Mouse (Mus musculus) lung, embryonic 14.5 days (tissue): ENCODE measurements around the gene Pcf11. TPM values are rescaled to one million over a fixed set of nuclear protein-coding genes. Genes with fewer than 3 reads are reported as not detected.

Experiments
- ATAC-seq: fragments of 200-750 bp; cut with Nextera tagmentation; 2 replicates; pipeline ENCODE4 v1.8.0; 2017; ENCODE audit warnings: mild to moderate bottlenecking, moderate TSS enrichment, moderate library complexity; ENCODE audit not compliant: insufficient read depth
- DNase-seq: peaks from one replicate; pipeline ENCODE4 v3.0.0-alpha.2; 2015
- H3K27ac ChIP-seq: fragments of 300-500 bp; sonication (generic); 2 replicates; pipeline ENCODE4 v1.5.1; 2014; ENCODE audit warnings: low read depth, mild to moderate bottlenecking, moderate library complexity
- H3K27me3 ChIP-seq: fragments of 300-500 bp; sonication (generic); 2 replicates; pipeline ENCODE4 v1.6.1; 2014; ENCODE audit warnings: low read length, control low read depth; ENCODE audit not compliant: insufficient read depth
- H3K36me3 ChIP-seq: fragments of 300-500 bp; sonication (generic); 2 replicates; pipeline ENCODE4 v1.6.1; 2014; ENCODE audit warnings: control low read depth; ENCODE audit not compliant: insufficient read depth
- H3K4me1 ChIP-seq: fragments of 300-500 bp; sonication (generic); 2 replicates; pipeline ENCODE4 v1.6.1; 2014; ENCODE audit warnings: antibody characterized with exemption, control low read depth; ENCODE audit not compliant: insufficient read depth
- H3K4me2 ChIP-seq: fragments of 300-500 bp; sonication (generic); 2 replicates; pipeline ENCODE4 v1.6.1; 2014; ENCODE audit warnings: mild to moderate bottlenecking
- H3K4me3 ChIP-seq: fragments of 300-500 bp; sonication (generic); 2 replicates; pipeline ENCODE4 v1.5.1; 2014; ENCODE audit warnings: low read depth, low read length
- H3K9ac ChIP-seq: fragments of 300-500 bp; sonication (generic); 2 replicates; pipeline ENCODE4 v1.6.1; 2014
- H3K9me3 ChIP-seq: fragments of 300-500 bp; sonication (generic); 2 replicates; pipeline ENCODE4 v1.6.1; 2016; ENCODE audit warnings: low read depth, low read length, control low read depth
- CTCF ChIP-seq: IDR thresholded peaks from 2 replicates; pipeline ENCODE4 v1.5.1; 2016; ENCODE audit warnings: antibody characterized with exemption, low read depth
- WGBS: fragments of 180-500 bp; shearing (Covaris S2); extraction: QIAGEN DNeasy Blood & Tissue Kit; methylation state at CpG from one replicate; pipeline ENCODE4 v1.1.7; 2014; 5-methylcytosine and 5-hydroxymethylcytosine counted together
- polyA plus RNA-seq: library from polyadenylated mRNA; unstranded; fragments of >200 nt; fragmentation: Nextera tagmentation; extraction: Ambion mirVana; gene quantifications from 2 replicates; pipeline ENCODE4 v1.2.1, GENCODE M21; 2014

Pcf11 gene
- polyA plus RNA-seq, 1 experiment from 2014 or later: 21.0 TPM

GRCm38 (mm10) chr7:92668791-92669506 lies 785 bp downstream of the Pcf11 start:
- no peaks in the 10 kb centered on the region for H3K9me3 ChIP-seq
- peaks cover 8% of the 10 kb centered on the region for H3K36me3 ChIP-seq
- peak; percentile 64 for DNase-seq
- no peak for TF ChIP-seq CTCF
- ATAC-seq: 0 out of 2 replicates have a peak, but pooled peaks have one; percentile 2
- peak overlapping the region; percentile 98 for H3K27ac ChIP-seq
- peak overlapping the region; percentile 77 for H3K4me2 ChIP-seq
- H3K4me3 ChIP-seq: peak overlapping the region; percentile 85
- WGBS: under 1% methylated on average over 29 of the region's 29 CpGs
- peaks cover 12% of the 10 kb centered on the region; the same call in 1 of the 2 replicates for H3K4me1 ChIP-seq
- no peaks in the 10 kb centered on the region for H3K27me3 ChIP-seq
- H3K9ac ChIP-seq: peak overlapping the region; percentile 99

GRCm38 (mm10) chr7:92666274-92666820 lies 3.4 kb downstream of the Pcf11 start:
- no peak for TF ChIP-seq CTCF
- 70% methylated on average over 7 of the region's 7 CpGs for WGBS
- Histone ChIP-seq H3K9ac (no peak overlapping the region), H3K4me1 (peaks cover 12% of the 10 kb centered on the region; the same call in 1 of the 2 replicates), H3K27ac (no peak overlapping the region), H3K4me2 (peak overlapping the region; percentile 77), H3K36me3 (peaks cover 25% of the 10 kb centered on the region), H3K9me3 (no peaks in the 10 kb centered on the region), H3K4me3 (peak overlapping the region; percentile 85; the same call in 1 of the 2 replicates), H3K27me3 (no peaks in the 10 kb centered on the region)
- no peak for DNase-seq
- no peak for ATAC-seq

- 96% methylated on average over 5 of the region's 5 CpGs for WGBS
- Histone ChIP-seq H3K27me3 (no peaks in the 10 kb centered on the region), H3K9ac (no peak overlapping the region), H3K4me1 (no peaks in the 10 kb centered on the region), H3K4me2 (no peak overlapping the region), H3K36me3 (peaks cover 81% of the 10 kb centered on the region), H3K9me3 (no peaks in the 10 kb centered on the region), H3K27ac (no peak overlapping the region), H3K4me3 (no peak overlapping the region)
- no peak for DNase-seq
- 0 out of 2 replicates have a peak, but pooled peaks have one; percentile 17 for ATAC-seq
- TF ChIP-seq CTCF: no peak
Measured at GRCm38 (mm10) chr7:92658050-92658449, 11.7 kb downstream of the Pcf11 start.

- DNase-seq: no peak
- no peaks in the 10 kb centered on the region for H3K4me1 ChIP-seq
- H3K27me3 ChIP-seq: no peaks in the 10 kb centered on the region
- no peaks in the 10 kb centered on the region for H3K9me3 ChIP-seq
- H3K9ac ChIP-seq: no peak overlapping the region
- H3K4me2 ChIP-seq: no peak overlapping the region
- no peak overlapping the region for H3K27ac ChIP-seq
- TF ChIP-seq CTCF: no peak
- WGBS: 89% methylated on average over 2 of the region's 2 CpGs
- no peak for ATAC-seq
- peaks cover 80% of the 10 kb centered on the region for H3K36me3 ChIP-seq
- no peak overlapping the region for H3K4me3 ChIP-seq
Measured at GRCm38 (mm10) chr7:92656386-92656785, 13.3 kb downstream of the Pcf11 start.

DNA sequence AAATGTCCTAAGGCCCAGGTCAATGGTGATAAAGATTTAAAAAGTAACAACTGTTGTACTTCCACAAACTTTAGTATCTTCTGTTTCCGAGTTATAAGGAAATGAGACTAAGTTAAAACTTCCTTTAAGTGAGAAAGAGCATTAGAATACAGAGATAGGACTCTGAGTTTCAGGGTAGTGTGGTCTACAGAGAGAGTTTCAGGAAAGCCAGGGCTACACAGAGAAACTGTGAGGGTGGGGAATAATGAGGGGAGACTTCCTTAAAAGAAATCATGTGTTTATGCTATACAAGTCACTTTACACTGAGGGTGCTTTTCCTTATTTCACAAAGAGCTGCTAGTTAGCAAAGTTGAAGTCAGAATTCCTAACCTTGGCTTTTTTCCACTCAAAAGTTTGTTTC lies 16.4 kb downstream of the Pcf11 start:
- H3K27ac ChIP-seq: no peak overlapping the region
- no peak for TF ChIP-seq CTCF
- no peaks in the 10 kb centered on the region for H3K9me3 ChIP-seq
- no peaks in the 10 kb centered on the region for H3K4me1 ChIP-seq
- 85% methylated on average over 1 of the region's 1 CpGs for WGBS
- no peak overlapping the region for H3K4me2 ChIP-seq
- H3K4me3 ChIP-seq: no peak overlapping the region
- H3K9ac ChIP-seq: no peak overlapping the region
- ATAC-seq (no peak), DNase-seq (no peak)
- no peaks in the 10 kb centered on the region for H3K27me3 ChIP-seq
- H3K36me3 ChIP-seq: peaks cover 58% of the 10 kb centered on the region

DNA sequence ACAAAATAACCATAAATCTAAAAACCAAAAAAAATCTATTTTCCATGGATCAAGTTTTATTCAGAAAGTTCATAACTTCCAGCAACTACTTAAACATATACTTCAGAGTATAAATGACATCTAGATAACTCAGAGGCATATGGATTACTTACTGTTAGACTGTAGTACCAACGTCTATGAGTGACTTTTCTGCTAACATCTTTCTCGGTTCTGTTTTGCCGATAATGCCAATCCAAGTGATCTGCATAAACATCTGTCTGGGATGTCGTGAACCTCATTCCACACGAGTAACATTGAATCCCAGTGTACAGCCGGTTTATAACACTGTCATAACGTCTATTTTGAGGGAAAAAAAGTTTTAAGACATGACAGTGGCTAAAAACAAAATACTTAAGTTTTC lies 21.9 kb downstream of the Pcf11 start:
- no peak for ATAC-seq
- WGBS: 76% methylated on average over 7 of the region's 7 CpGs
- no peak overlapping the region for H3K9ac ChIP-seq
- no peak for DNase-seq
- H3K4me1 ChIP-seq: no peaks in the 10 kb centered on the region
- no peak overlapping the region for H3K27ac ChIP-seq
- H3K4me2 ChIP-seq: no peak overlapping the region
- H3K9me3 ChIP-seq: no peaks in the 10 kb centered on the region
- H3K36me3 ChIP-seq: peaks cover 56% of the 10 kb centered on the region
- no peak overlapping the region for H3K4me3 ChIP-seq
- no peak for TF ChIP-seq CTCF
- H3K27me3 ChIP-seq: no peaks in the 10 kb centered on the region

- Histone ChIP-seq H3K4me1 (no peaks in the 10 kb centered on the region), H3K27me3 (no peaks in the 10 kb centered on the region), H3K9me3 (no peaks in the 10 kb centered on the region), H3K4me3 (no peak overlapping the region), H3K36me3 (peaks cover 38% of the 10 kb centered on the region), H3K9ac (no peak overlapping the region), H3K27ac (no peak overlapping the region), H3K4me2 (no peak overlapping the region)
- no peak for ATAC-seq
- TF ChIP-seq CTCF: no peak
- no peak for DNase-seq
Measured at GRCm38 (mm10) chr7:92642358-92642757, 27.4 kb downstream of the Pcf11 start.
